Mouse (Mus musculus) lung, postnatal 0 days (tissue): ENCODE measurements around the gene Aif1.

ENCODE experiments used
- CTCF ChIP-seq: IDR thresholded peaks from 2 replicates; pipeline ENCODE4 v1.5.1; 2016; ENCODE audit warnings: antibody characterized with exemption, mild to moderate bottlenecking
- EP300 ChIP-seq: IDR thresholded peaks from 2 replicates; pipeline ENCODE4 v1.6.1; 2016; ENCODE audit warnings: antibody characterized with exemption, mild to moderate bottlenecking, control low read depth

GRCm38 (mm10) chr17:35140490-35140996, 35.3 kb downstream of the Aif1 start:
- TF ChIP-seq CTCF, result no peak
- TF ChIP-seq EP300, result no peak
